Mouse (Mus musculus) layer of hippocampus, adult 11-12 months (tissue): ENCODE measurements at regions not wholly inside any gene's neighbourhood (a gene's known extent, or its start where the extent isn't known, plus 50 kb on each side); places are given as distances from the start of the nearest gene placed in this dataset.

Experiments used
- DNase-seq: peaks from one replicate; pipeline ENCODE4 v3.0.0; 2022; ENCODE audit warnings: low spot score

DNA sequence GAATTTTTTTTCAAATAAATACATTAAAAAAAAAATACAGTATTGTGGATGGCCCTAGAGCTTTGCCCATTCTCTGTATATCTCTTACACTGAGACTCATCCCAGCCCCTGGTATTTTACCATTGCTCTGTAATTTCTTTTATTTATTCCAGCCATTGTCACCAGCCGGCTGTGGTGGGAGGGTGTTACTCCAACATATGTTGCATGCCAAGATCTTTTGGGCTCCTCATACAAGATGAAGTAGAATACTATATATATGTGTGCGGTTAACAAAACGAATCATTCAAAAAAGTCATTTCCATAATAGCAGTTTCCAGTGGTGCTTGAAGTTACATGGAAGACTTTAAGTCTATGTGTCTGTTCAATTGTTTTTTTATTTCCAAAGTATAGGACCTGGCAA is 268.0 kb upstream of the Npvf start:
- DNase-seq: no peak

DNA sequence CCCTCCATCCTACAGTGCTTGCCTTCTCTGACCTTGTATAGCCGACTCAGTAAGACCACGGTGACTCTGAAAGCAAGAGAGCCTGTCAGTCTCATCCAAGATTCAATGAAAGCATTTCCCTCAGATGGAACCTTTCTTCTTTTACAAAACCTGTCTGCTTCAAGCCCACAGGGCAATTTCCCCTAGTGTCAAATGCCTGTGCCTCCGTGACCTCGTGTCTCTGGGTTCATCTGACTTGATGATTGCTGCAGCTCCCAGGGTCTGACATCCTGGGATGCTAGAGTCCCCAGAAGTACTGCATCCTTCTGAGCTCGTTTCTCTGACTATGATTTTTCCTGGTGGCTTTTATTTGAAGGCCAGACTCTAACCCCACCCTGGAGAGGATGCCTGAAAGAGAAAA is 270.3 kb upstream of the Npvf start:
- DNase-seq: no peak

DNA sequence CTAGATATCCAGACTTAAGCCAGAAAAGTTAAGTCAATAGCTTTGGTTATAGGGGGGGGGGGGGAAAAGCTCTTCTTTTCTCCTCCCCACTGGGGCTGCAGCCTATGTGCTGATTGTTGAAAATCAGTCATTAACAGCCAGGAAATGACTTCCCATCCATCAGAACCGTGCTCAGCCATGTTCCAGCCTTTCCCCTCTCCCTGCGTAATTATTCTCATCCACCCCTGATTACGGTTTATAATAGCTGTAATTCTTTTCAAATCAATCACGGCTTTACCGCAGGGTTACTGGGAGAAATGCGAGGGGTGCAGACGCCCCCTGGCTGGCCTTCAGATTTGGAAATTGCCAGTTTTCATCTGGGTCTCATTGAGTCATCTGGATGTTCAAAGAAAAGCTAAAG is 270.8 kb upstream of the Npvf start:
- no peak for DNase-seq

DNA sequence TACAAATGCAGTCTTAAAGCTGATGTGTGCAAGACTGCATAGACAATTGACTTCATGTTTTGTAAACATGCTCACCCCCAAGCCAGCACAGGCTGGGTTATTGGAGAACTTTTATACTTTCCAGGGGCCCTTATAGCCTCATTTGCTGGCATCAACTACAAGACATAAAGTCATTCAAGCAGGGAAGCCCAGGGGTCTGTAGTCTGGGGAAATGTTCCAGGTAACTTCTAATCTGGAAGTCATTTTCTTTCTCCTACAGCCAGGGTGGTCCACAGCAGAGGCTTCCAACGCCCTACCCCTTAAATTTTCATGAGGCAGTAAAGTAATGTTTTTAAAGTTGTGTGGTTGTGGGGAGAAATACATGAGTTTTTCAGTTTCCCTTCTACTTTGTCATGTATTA is 272.1 kb upstream of the Npvf start:
- DNase-seq: no peak

DNA sequence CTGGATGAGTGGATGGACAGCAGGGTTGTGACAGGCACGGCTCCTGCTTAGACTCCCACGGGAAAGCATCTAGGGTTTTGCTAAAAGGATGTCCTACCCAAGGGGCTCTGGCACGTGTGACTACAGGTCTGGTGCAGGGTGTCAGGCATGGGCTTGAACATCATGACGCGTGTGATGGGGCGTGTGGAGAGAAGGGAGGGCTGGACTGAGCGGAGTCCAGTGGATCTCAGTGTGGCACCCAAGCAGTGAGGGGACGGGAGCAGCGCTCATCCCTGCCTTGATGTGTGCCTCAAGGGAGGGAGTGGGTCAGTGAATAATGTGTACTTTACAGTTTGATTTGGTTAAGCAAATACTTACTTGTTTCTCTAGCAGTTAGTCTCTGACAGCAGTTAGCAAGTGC is 275.3 kb upstream of the Npvf start:
- no peak for DNase-seq

DNA sequence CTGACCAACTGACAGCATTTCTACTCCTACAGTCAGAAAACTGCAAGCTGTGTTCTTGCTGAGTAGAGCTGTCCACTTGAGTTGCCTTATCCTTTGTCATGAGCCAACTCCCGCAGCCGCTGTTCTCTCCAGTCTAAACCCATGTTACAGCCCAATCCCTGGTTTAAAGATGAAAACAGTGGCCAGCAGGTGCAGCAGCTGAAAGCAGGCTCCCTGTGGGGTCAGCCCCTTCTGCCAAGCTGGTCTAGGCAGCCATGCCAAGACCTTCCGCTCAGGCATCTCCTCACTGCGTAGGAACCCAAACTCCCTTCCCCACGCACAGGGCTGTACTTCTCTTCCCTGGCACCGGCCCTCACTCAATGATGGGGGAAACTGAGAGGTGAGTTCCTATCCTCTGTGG is 279.3 kb upstream of the Npvf start:
- DNase-seq: no peak

DNA sequence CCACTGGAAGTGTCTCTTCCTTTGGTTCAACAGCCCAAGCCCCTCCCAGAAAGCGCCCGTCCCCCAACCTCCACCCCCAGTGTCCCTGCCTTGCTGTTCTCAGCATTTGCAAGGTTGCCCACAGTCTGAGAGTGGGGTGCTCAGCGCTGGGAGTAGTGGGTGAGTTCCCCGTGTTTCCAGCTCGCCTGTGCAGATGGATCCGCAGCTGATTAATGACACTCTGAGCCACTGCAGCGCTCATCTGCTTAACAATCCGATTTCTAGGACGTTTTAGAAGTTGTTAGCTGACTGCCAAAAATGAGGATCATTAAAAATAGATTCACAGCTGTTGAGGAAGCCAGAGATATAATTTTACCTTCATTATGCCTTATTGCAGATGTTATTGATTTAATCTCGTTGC is 280.0 kb upstream of the Npvf start:
- peak; percentile 60 for DNase-seq

DNA sequence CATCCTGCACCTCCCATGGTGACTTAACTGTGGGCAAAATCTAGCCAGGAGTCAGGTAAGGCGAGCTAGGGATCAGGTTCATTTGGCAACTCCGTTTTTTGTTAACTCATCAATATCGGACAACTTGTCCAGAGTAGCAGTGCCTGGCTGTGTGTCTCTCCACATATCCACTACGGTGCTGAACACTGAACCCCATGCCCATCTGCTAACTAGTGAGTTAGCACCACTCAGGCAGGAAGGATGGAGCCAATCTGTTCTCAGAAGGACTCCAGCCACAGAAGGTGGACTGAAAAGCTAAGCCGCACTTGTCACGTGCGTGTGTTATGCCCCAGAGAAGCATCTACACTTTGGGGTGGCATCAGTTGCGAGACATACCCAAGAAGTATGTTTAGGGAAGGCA is 282.1 kb upstream of the Npvf start:
- DNase-seq: no peak

DNA sequence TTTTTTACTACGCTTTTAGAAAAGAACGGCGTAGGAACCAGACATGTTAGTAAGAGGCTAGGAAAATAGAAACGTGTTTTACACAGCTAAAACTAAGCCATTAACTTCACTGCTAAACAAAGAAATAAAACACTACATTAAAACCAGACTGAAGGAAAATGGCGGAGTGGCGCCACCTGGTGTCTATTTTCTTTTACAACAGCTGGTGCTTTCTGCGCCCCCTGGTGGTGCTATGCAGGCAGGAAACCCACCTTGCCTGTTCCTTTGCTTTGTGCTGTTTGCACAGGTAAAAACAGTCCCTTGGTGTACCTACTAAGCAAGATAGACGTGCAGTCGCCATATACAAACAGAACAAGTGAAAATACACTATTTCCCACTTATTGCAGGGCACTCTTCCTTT is 282.9 kb upstream of the Npvf start:
- peak; percentile 79 for DNase-seq

DNA sequence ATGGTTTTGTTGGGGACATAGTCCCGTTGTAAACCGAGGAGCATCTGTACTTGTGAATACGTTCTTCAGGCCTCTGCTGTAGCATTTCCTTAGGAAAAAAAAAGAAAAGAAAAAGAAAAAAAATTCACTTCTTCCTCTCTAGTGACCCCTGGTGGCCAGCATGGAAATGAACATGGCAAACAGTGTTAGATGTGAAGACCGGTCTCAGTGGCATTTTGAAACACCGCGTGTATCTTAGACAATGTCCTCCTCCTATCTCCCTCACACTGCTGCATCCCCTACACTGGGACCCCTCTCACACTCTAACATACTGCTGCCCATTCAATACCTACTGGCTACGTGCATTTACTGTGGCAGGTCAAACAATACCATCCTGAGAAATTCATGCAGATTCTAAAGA is 284.6 kb upstream of the Npvf start:
- no peak for DNase-seq

DNA sequence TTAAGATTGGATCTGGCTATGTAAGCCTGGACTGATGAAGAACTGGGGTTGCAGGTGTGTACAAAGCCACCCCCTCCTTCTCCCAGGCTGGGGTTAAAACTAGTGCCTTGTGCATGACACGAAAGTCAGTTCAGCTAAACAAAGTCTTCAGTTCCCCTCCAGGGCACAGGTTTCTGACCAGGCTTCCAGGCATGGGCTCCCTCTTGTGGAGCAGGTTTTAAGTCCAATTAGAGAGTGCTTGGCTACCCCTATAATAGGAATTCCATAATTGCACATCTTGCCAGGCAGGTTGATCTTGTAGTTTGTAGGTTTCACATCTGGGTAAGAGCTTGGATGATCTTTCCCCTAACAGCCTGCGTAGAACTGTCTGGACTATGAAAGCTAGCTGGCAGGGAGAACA is 285.2 kb upstream of the Npvf start:
- DNase-seq: no peak

DNA sequence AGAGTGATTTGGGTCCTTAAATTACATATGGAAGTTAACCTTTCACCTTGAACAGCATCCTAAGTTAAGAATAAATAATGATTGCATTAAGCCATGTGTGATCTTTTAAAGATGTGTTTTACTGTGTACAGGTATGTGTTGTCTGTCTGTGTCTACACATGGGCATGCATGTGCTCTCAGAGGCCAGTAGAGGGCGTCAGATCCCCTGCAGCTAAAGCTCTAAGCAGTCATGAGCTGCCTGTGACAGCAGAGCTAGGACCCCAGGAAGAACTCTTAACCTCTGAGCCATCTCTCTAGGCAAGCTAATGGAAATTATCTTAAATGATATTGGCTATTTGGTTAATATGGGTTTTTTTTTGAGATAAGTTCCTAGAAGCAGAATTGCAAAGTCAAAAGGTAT is 285.9 kb upstream of the Npvf start:
- DNase-seq: no peak

DNA sequence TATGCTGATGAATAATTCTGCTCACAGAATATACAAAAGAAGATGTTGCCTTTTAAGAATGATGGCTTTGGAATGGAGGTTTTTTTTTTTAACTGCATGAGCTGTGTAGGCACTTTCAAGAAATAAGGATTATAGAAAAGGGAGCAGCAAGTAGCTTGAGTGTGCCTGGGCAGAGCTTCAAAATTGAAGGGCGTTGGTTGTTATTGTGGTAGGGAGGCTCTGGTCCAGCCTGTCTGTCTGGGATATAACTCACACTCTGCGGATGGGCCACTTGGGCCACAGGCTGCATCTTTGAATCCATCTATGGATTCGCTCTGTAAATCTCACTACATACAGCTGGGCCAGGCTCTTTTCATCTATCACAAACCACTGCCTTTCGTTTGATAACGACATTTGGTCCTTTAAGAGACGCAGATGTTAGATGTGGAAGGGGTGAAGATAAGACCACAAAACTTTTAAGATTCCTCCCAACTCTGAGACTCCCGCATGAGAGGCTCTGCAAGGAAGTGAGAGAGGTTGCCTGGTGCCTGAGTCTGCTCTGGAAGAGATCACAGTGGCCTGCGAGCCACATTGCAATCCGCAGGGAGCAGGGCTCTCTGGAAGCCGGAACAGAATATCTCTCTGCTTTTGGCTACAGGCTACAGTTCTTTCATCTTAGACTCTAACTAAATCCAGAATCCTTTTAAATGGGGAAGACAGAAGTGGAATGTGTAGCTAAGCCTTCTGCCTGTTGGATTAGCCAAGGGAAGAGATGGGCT is 286.6 kb upstream of the Npvf start:
- no peak for DNase-seq

DNA sequence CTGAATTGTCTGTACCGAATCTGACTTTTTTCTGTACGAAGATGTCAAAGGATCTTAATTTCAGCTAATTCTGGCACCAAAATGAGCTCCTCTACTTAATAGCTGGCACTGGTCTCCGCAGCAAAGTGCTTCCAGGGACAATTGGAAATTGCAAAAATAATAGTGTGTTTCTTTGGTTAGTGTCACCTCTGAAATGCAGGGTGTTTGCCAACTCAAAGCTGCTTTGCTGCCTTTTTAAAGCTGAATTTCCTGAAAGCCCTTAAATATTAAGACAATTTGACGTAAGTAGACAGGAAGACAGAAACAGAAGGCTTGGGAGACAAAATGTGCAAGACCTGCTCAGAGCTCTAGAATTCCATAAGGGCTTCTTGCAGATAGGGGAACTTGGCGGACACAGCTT is 288.5 kb upstream of the Npvf start:
- no peak for DNase-seq

DNA sequence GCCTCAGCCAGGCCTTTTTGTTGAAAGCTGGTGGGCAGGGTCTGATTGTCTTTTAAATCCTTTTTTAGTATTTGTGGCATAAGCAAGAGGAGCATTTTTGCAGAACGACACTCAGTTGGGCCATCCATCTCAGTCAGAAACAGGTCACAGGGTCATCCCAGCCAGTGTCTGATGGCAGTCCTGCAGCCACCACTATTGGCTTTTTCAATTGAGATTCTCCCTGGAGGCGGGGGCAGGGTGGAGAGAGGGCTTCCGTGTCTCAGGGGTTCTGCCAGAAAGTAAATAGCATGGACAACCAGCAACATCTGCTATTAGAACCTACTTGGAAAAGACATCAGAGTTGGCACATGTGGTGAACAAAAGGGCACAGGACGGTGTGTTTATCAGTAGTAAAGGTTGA is 293.8 kb upstream of the Npvf start:
- DNase-seq: no peak

DNA sequence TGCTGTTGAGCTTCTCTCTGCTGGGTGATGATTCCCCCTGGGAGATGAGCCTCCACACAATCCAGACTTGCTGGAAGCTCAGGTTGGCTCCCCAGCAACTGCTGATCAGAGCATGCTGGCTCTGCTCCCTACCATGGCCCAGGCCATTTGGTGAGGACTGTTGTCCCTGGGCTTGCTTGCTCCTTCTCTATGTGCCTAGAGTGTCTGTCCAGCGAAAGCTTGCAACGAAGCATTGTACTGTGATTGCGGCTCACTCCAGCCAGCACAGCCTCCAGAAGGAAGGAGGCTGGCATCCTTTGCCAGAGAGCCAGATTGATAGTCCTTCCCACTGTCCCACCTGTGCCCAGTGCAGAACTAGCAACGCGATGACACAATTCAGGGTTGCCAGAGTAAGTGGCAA is 295.1 kb upstream of the Npvf start:
- no peak for DNase-seq

DNA sequence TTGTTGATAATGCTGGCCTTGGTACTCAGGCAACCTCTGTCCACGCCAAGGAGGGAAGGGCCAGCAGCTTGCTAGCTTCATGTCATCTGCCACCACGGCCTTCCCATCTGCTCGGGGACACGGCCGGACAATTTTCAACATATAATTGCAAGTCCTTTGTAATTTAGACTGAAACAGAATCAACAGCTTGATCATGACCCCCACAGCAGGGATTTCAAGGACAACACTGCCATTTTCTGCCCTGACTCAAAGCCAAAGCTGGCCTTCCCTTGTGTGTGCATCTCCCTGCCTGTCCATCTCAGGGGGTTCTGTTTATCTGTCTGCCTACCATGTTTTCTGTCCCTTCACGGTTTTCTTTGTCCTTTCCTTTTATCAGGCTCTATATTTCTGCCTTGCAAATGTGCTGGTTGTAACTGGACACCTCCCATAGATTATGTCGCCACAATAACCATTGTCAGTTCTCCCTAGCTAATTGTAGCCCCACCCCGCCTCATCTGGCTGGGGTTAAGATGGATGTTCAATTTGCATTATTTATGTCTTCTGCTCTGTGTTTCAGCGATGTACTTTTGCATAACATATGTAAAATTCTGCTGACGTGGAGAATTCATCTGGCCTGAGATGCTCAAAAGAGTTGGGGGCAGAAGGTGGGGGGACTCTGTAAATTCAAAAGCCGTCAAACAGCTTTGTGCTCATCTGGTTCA is 295.8 kb upstream of the Npvf start:
- no peak for DNase-seq

DNA sequence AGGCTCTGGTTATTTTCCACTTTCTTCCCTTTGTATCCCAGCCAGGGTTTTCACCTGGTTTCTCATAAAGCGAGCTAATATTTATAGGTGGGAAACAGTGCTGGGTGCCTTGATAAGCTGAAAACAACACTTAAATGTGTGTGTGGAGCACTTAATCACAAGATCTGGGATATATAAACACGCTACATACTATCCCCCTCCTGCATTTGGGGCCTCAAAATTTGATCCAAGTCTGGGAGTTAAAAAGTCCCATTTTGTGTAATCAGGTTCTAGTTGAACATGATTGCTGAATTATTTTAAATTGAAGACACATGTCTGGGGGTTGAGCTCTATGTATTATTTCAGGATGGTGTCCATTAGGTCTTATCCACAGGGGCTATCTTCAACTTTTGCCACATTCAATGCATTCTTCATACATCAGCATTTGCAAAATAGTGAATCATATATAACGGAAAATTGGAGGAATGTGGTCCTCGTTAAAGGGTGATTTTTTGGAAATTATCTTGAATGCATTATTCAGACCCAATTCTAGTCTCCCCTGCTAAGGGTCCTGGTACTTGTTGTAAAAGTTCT is 303.2 kb upstream of the Npvf start:
- DNase-seq: no peak

DNA sequence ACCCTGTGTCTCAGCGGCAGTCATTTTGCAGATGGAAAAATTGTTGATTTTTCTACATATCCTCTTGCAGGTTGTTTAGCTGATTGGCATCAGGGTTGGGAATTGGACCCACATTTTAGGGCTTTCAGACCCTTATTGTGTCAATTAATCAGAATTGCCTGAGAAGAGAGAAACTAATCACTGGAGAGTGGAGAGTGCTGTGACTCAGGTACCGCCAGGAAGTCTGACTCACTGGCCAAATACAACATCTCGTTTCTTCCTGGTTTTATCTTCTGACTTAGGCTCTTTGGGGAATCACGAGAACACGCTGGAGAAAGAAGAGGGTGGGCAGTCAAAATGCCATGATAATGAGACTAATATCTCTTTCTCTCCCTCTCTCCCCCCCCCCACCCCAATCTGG is 306.1 kb upstream of the Npvf start:
- DNase-seq: no peak

DNA sequence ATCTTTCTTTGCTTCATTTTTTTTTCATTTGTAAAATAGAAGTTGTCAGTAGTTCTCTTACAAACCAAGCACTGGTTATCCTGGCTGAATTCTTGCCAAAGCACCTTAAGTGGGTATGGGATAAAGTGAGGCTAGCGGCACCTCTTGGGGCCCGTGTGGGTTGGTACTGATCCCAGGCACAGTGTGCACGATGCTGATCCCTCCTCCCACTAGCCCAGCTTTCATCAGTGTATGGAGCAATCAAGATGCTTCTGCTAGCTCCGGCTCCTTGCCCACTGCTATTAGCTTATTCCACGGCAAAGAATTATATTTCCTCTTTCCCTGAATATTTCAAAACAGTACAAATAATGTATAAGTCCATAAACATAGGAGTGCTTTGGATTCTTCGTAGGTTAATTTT is 307.4 kb upstream of the Npvf start:
- DNase-seq: no peak

DNA sequence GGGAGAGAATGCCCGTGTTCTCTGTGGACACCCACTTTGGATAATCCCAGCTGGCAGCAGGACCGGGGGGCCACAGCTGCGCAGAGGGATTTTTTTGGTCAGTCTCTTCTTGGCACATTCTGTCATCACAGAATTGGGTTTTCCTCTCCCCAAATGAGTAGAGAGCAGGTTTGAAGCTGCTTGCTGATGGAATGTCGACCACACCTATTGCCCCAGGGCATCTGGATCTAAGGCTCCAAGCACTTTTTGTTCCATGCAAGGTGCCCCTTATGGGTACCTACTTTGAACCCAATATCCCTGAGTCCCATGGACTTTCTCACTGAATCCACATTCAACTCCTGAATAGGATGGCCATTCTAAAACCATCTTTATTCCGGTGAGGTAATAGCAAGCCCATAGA is 314.3 kb upstream of the Npvf start:
- no peak for DNase-seq

DNA sequence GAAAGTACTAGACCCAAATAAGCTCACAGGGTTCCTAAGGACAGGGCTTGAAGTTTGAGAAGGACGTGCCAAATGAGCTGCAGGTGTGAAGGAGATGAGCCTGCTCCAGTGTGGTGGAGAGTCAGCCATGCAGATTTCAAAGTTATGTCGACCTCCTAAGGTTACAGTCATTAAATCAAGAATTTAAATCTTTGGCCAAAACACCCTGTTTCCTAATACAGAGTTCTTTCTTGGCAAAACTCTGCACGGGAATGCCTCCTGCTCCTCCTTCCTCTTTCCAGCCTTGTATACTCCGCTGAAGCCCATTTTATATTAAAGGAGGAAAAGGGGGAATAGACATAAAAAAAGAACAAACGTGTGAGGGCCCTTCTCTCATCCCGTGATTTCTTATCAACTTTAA is 315.1 kb upstream of the Npvf start:
- DNase-seq: no peak

DNA sequence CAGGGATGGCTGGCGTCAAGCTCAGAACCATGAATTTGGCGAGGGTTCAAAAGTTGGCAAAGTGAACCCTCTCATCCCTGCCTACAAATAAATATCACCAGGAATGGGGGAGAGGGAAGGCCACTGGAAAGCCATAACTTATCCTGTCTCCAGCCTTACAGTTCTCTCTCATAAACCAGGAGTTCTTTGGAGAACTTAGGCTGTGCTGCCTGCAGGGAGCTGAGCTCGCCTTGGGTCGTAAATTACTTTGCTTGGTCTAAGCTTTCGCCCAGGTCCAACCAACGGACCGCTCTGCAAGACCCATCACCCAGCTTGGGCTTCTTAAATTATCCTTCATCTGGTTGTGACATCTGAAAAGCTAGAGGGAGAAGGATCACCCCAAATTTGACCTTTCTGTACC is 315.8 kb upstream of the Npvf start:
- no peak for DNase-seq

DNA sequence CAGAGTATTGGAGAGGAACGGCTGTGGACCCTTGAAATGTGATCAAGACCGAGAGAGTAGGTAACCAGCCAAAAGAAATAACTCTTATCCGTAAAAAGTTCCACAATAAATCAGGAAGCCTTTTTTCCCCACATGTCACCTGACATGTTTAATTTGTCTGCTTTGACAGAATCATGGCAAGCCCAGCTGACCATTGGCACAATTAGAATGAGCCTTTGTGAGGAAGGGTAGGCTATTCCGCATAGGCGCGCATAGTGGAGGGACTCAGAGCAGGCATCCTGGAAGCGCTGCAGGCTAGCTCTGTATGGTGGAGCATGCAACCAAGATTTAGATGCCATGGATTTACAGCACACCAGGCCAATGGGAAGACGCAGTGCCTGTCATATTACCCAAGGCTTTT is 316.5 kb upstream of the Npvf start:
- no peak for DNase-seq
